In genomic region chr12:51691845-51692632, GRCm38 (mm10) we compare ENCODE assay signal across 8 mouse cellular contexts. TPM values are rescaled to one million over a fixed set of nuclear protein-coding genes. Genes with fewer than 3 reads are reported as not detected.
A peak's percentile ranks its signal among the peaks of the same experiment; 100 is the strongest.
DNase-seq lines count a peak whose midpoint lies in the region; ATAC-seq and TF ChIP-seq lines count a peak whose summit lies in the region.

Gene Strn3 (minus strand): TSS chr12:51691897.

- peak within 1 kb of the TSS; percentile 99 for H3K9ac ChIP-seq in lung, postnatal 0 days (replicated peaks; ENCODE audit: low read depth)

- H3K4me3 ChIP-seq in hindbrain, embryonic 10.5 days: peak within 1 kb of the TSS; percentile 97
- peak within 1 kb of the TSS; percentile 100 for H3K4me3 ChIP-seq in lung, postnatal 0 days (ENCODE audit: low read depth, low read length)

- peak; percentile 88 for TF ChIP-seq EP300 in lung, postnatal 0 days (IDR thresholded peaks at IDR 0.05)

- H3K9me3 ChIP-seq in hindbrain, embryonic 10.5 days: no peaks in the 10 kb centered on the region
- no peaks in the 10 kb centered on the region for H3K9me3 ChIP-seq in lung, postnatal 0 days (ENCODE audit: low read length)

- DNase-seq in MN1 (ENCODE audit: low spot score): peak; percentile 98
- DNase-seq in cerebellum, adult 9-10 months: peak; percentile 96
- peak; percentile 97 for DNase-seq in hindbrain, embryonic 10.5 days (ENCODE audit: low spot score)
- peak; percentile 98 for DNase-seq in layer of hippocampus, adult 9-11 months
- peak; percentile 100 for DNase-seq in lung, postnatal 0 days (ENCODE audit: low spot score)
- peak; percentile 86 for DNase-seq in ovary, postnatal 14 days (ENCODE audit: low spot score)
- peak; percentile 96 for DNase-seq in thymus, postnatal 14 days

- WGBS in hindbrain, embryonic 10.5 days: under 1% methylated on average over 55 of the region's 56 CpGs
- under 1% methylated on average over 51 of the region's 56 CpGs for WGBS in lung, postnatal 0 days

- no peak for TF ChIP-seq CTCF in lung, postnatal 0 days (IDR thresholded peaks at IDR 0.05)

- peak; percentile 93 for ATAC-seq in frontal cortex, adult (ENCODE audit: low TSS enrichment)
- peak; percentile 95 for ATAC-seq in lung, postnatal 0 days

- H3K4me2 ChIP-seq in lung, postnatal 0 days (replicated peaks; ENCODE audit: low read depth, low read length): peak within 1 kb of the TSS; percentile 73

- no peaks in the 10 kb centered on the region for H3K36me3 ChIP-seq in hindbrain, embryonic 10.5 days
- H3K36me3 ChIP-seq in lung, postnatal 0 days (ENCODE audit: insufficient read depth, low read length): no peaks in the 10 kb centered on the region

- no peaks in the 10 kb centered on the region for H3K27me3 ChIP-seq in hindbrain, embryonic 10.5 days (ENCODE audit: insufficient read depth, poor library complexity, severe bottlenecking)
- H3K27me3 ChIP-seq in lung, postnatal 0 days (replicated peaks; ENCODE audit: insufficient read depth, low read length): no peaks in the 10 kb centered on the region

- H3K27ac ChIP-seq in hindbrain, embryonic 10.5 days: peak within 1 kb of the TSS; percentile 100
- peak within 1 kb of the TSS; percentile 100 for H3K27ac ChIP-seq in lung, postnatal 0 days (ENCODE audit: low read length)

- peaks cover 30% of the 10 kb centered on the region for H3K4me1 ChIP-seq in hindbrain, embryonic 10.5 days (replicated peaks)
- H3K4me1 ChIP-seq in lung, postnatal 0 days (ENCODE audit: insufficient read depth, low read depth, low read length): peaks cover 11% of the 10 kb centered on the region; the same call in 1 of the 2 replicates

RNA-seq across cellular contexts. Expression of gene Strn3, which starts in this region (rescaled TPM):
- polyA plus RNA-seq in hindbrain, embryonic 10.5 days (2016; fragmentation: Nextera tagmentation; extraction: Ambion mirVana): 39.2 and 41.6 TPM in 2 replicates
- 34.2 and 34.8 TPM in 2 replicates for polyA plus RNA-seq in lung, postnatal 0 days (2015; fragmentation: Nextera tagmentation; extraction: Ambion mirVana)

Comparison
In these comparisons a context has a peak if more than half of its experiments do, and no peak if none do; other contexts are left out.
1. Peak in every context shown above with its lines: DNase-seq, ATAC-seq, H3K4me3 ChIP-seq and H3K27ac ChIP-seq.